Mouse (Mus musculus) limb, embryonic 10.5 days (tissue): ENCODE measurements around the gene Fam114a1. TPM values are rescaled to one million over a fixed set of nuclear protein-coding genes. Genes with fewer than 3 reads are reported as not detected.

Experiments used
- DNase-seq: peaks from one replicate; pipeline ENCODE4 v3.0.0-alpha.2; 2017; ENCODE audit warnings: low spot score
- H3K27ac ChIP-seq: fragments of 300-500 bp; sonication (generic); 2 replicates; pipeline ENCODE4 v1.5.1; 2016; ENCODE audit warnings: mild to moderate bottlenecking
- H3K27me3 ChIP-seq: fragments of 300-500 bp; sonication (generic); 2 replicates; pipeline ENCODE4 v1.6.1; 2016; ENCODE audit warnings: low read depth, mild to moderate bottlenecking; ENCODE audit not compliant: poor library complexity, severe bottlenecking
- H3K36me3 ChIP-seq: fragments of 300-500 bp; sonication (generic); 2 replicates; pipeline ENCODE4 v1.6.1; 2016; ENCODE audit warnings: mild to moderate bottlenecking, moderate library complexity
- H3K4me1 ChIP-seq: fragments of 300-500 bp; sonication (generic); 2 replicates; pipeline ENCODE4 v1.6.1; 2016
- H3K4me3 ChIP-seq: fragments of 300-500 bp; sonication (generic); 2 replicates; pipeline ENCODE4 v1.5.1; 2016; ENCODE audit warnings: mild to moderate bottlenecking, moderate library complexity
- H3K9me3 ChIP-seq: fragments of 300-500 bp; sonication (generic); replicated peaks from 2 replicates; pipeline ENCODE4 v1.6.1; 2016; ENCODE audit warnings: mild to moderate bottlenecking
- WGBS: fragments of 180-500 bp; shearing (Covaris S2); methylation state at CpG from one replicate; pipeline ENCODE4 v1.1.7; 2016; 5-methylcytosine and 5-hydroxymethylcytosine counted together
- polyA plus RNA-seq: library from polyadenylated mRNA; unstranded; fragments of >200 nt; fragmentation: Nextera tagmentation; extraction: Ambion mirVana; gene quantifications from 2 replicates; pipeline ENCODE4 v1.2.1, GENCODE M21; 2016

The Fam114a1 gene
- polyA plus RNA-seq, 1 experiment from 2014 or later: 18.3 TPM

DNA sequence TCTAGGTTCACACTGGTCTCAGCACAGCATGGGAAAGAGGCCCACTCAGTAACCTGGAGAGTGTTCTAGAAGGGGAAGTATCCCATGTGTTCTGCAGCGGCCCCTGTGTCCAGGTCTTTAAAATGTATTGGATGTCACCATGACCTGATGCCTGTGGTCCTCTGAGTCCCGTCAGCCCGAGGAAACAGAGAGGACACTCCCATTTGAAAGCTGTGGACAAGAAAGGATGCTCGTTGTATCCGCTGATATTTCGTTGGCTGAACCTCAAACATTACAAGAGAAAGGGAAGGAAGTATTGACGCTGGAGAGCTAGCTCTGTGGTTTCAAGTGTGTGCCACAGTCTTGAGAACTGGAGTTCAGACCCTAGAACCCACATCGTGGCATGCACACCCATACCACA, 49.2 kb downstream of the Fam114a1 start:
- H3K4me1 ChIP-seq: peaks cover 3% of the 10 kb centered on the region; the same call in 1 of the 2 replicates
- no peaks in the 10 kb centered on the region for H3K27me3 ChIP-seq
- H3K27ac ChIP-seq: no peak overlapping the region
- 85% methylated on average over 8 of the region's 8 CpGs for WGBS
- H3K36me3 ChIP-seq: peaks cover 19% of the 10 kb centered on the region
- DNase-seq: no peak
- no peaks in the 10 kb centered on the region for H3K9me3 ChIP-seq
- H3K4me3 ChIP-seq: no peak overlapping the region

- Histone ChIP-seq H3K4me1 (peaks cover 3% of the 10 kb centered on the region; the same call in 1 of the 2 replicates), H3K27ac (no peak overlapping the region), H3K36me3 (peaks cover 19% of the 10 kb centered on the region), H3K4me3 (no peak overlapping the region), H3K27me3 (no peaks in the 10 kb centered on the region), H3K9me3 (no peaks in the 10 kb centered on the region)
- no peak for DNase-seq
- 75% methylated on average over 7 of the region's 7 CpGs for WGBS
Observed at GRCm38 (mm10) chr5:65019823-65020222, 50.0 kb downstream of the Fam114a1 start.

DNA sequence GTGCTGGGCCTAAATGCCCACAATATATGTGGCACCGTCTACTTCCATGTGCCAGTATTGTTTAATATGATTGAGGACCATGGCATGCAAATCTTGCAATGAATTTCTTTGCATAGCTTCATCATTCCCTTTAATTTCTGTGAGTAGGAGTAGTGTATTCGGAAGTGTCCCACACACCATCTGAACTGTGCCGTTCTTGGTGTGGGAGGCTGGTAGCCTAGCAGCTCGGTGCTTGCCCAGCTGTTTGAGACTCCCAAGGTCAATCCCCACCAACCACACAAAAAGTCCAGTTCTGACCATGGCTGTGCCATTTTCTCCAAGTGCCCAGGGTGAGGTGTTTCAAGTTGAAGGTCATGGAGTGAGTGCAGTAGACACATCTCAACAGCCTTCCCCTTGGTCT, 52.1 kb downstream of the Fam114a1 start:
- Histone ChIP-seq H3K4me3 (no peak overlapping the region), H3K4me1 (peaks cover 9% of the 10 kb centered on the region; the same call in 1 of the 2 replicates), H3K9me3 (no peaks in the 10 kb centered on the region), H3K36me3 (peaks cover 17% of the 10 kb centered on the region), H3K27ac (no peak overlapping the region), H3K27me3 (no peaks in the 10 kb centered on the region)
- 90% methylated on average over 4 of the region's 4 CpGs for WGBS
- no peak for DNase-seq

GRCm38 (mm10) chr5:65024641-65025040, 54.8 kb downstream of the Fam114a1 start:
- Histone ChIP-seq H3K9me3 (no peaks in the 10 kb centered on the region), H3K27ac (no peak overlapping the region), H3K36me3 (peaks cover 17% of the 10 kb centered on the region), H3K27me3 (no peaks in the 10 kb centered on the region), H3K4me1 (peaks cover 13% of the 10 kb centered on the region), H3K4me3 (no peak overlapping the region)
- WGBS: 91% methylated on average over 2 of the region's 2 CpGs
- no peak for DNase-seq

- DNase-seq: no peak
- Histone ChIP-seq H3K4me1 (peaks cover 10% of the 10 kb centered on the region; the same call in 1 of the 2 replicates), H3K27ac (no peak overlapping the region), H3K36me3 (peaks cover 24% of the 10 kb centered on the region), H3K9me3 (no peaks in the 10 kb centered on the region), H3K4me3 (no peak overlapping the region), H3K27me3 (no peaks in the 10 kb centered on the region)
- WGBS: 46% methylated on average over 6 of the region's 6 CpGs
Observed at GRCm38 (mm10) chr5:65025916-65026315, 56.0 kb downstream of the Fam114a1 start.

- no peak overlapping the region for H3K4me3 ChIP-seq
- H3K4me1 ChIP-seq: peaks cover 10% of the 10 kb centered on the region; the same call in 1 of the 2 replicates
- peaks cover 26% of the 10 kb centered on the region for H3K36me3 ChIP-seq
- 83% methylated on average over 9 of the region's 9 CpGs for whole genome bisulfite sequencing
- H3K9me3 ChIP-seq: no peaks in the 10 kb centered on the region
- H3K27ac ChIP-seq: no peak overlapping the region
- DNase-seq: no peak
- H3K27me3 ChIP-seq: no peaks in the 10 kb centered on the region
Observed at GRCm38 (mm10) chr5:65026776-65027175, 56.9 kb downstream of the Fam114a1 start.

GRCm38 (mm10) chr5:65028019-65028418, 58.1 kb downstream of the Fam114a1 start:
- Histone ChIP-seq H3K9me3 (no peaks in the 10 kb centered on the region), H3K27ac (peak overlapping the region; percentile 56; the same call in 1 of the 2 replicates), H3K36me3 (peaks cover 16% of the 10 kb centered on the region), H3K4me3 (no peak overlapping the region), H3K4me1 (peaks cover 10% of the 10 kb centered on the region; the same call in 1 of the 2 replicates), H3K27me3 (no peaks in the 10 kb centered on the region)
- DNase-seq: no peak
- WGBS: 49% methylated on average over 9 of the region's 9 CpGs

DNA sequence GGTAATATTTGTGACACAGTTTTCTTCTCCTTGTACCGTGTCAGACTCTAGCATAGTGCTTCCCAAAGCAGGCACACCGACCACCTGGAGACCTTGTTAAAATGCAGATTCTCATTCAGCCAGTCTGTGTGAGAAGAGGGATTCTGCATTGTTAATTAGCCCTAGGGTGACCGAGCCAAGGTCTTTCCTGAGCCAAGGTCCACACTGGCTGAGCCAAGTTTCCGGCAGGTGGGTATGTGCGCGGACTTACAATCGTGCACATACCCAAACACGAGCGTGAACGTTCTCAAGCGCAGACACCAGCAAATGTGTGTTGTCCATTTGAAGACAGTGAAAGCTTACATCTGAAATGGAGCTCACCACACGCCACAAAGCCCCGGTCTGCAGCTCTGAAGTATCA, 66.7 kb downstream of the Fam114a1 start:
- Histone ChIP-seq H3K27me3 (no peaks in the 10 kb centered on the region), H3K9me3 (no peaks in the 10 kb centered on the region), H3K36me3 (peaks cover 3% of the 10 kb centered on the region; the same call in 1 of the 2 replicates), H3K4me3 (no peak overlapping the region), H3K4me1 (peaks cover 14% of the 10 kb centered on the region), H3K27ac (no peak overlapping the region)
- DNase-seq: no peak
- WGBS: 85% methylated on average over 13 of the region's 13 CpGs

DNA sequence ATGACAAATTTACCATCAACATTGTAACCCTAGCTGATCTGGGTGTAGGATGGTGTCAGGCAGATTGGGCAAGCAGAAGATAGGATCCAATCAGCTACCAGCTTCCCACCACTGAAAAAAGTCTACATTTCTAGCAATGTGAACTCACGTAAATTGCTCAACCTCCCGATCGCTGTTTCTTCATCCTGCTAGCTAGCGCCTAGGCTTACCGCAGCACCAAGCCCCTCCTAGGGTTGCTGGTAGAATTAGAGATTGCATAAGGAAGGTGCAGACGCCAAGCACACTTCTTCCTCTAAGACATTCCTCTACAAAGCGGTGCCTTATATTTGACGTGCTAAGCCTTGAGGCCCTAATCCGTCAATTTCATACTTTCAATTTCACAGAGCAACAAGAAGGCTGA, 68.4 kb downstream of the Fam114a1 start:
- Histone ChIP-seq H3K4me1 (peaks cover 14% of the 10 kb centered on the region), H3K27ac (no peak overlapping the region), H3K36me3 (no peaks in the 10 kb centered on the region; the same call in 1 of the 2 replicates), H3K9me3 (no peaks in the 10 kb centered on the region), H3K4me3 (no peak overlapping the region), H3K27me3 (no peaks in the 10 kb centered on the region)
- WGBS: 82% methylated on average over 9 of the region's 9 CpGs
- no peak for DNase-seq

DNA sequence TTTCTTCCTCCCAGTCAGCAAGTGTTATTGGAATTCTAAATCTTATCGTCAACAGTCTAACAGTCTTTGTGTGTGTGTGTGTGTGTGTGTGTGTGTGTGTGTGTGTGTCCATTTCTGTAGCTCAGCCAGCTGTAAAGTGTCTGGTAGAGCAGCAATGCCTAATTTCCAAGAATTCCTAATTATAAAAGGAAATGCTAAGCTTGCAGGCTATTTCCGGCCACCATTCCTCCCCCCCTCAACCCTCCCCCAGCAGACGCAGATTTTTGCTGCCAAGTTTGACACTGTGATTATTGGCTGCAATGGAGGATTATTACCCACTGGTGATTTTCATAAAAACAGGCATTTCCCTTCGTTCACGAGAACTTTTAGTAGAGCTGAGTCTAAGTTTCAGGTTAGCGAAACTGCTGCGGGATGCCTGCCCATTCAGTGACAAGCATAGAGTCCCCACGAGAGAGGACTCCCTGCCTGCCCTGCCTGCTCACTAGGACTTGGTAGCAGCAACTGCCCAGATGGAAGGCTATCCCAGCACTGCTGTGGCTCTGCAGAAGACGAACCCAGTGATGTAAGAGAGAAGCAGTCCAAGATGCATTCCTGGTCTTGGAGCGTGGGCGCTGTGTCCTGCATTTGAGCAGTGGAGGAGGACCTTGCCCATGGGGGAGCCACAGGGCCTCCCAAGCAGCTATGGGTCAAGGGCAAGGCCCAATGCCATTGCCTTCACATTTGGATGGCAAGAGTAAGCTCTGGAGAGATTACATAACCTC, 69.1 kb downstream of the Fam114a1 start:
- peaks cover 14% of the 10 kb centered on the region for H3K4me1 ChIP-seq
- no peak overlapping the region for H3K4me3 ChIP-seq
- no peaks in the 10 kb centered on the region for H3K9me3 ChIP-seq
- no peak for DNase-seq
- H3K36me3 ChIP-seq: no peaks in the 10 kb centered on the region; the same call in 1 of the 2 replicates
- WGBS: 83% methylated on average over 11 of the region's 11 CpGs
- H3K27ac ChIP-seq: peak overlapping the region; percentile 57; the same call in 1 of the 2 replicates
- H3K27me3 ChIP-seq: no peaks in the 10 kb centered on the region

DNA sequence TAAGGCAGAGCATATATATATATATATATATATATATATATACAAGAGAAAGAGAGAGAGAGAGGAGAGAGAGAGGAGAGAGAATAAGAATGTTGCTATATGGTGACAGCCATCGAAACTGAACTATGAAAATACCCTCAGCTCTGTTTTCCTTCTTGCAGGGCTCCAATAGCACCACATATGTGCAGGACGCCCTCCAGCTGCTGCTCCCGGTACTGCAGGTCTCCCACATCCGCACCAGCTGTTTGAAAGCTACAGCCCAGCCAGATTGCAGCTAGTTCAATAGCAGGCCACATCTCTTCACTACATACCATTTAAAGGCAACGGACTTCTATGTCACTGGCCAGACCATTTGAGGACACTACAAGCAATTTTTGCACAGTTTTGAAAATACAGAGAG, 70.6 kb downstream of the Fam114a1 start:
- no peak for DNase-seq
- H3K4me1 ChIP-seq: peaks cover 14% of the 10 kb centered on the region
- no peaks in the 10 kb centered on the region; the same call in 1 of the 2 replicates for H3K36me3 ChIP-seq
- no peak overlapping the region for H3K27ac ChIP-seq
- no peaks in the 10 kb centered on the region for H3K9me3 ChIP-seq
- H3K27me3 ChIP-seq: no peaks in the 10 kb centered on the region
- H3K4me3 ChIP-seq: no peak overlapping the region
- 68% methylated on average over 5 of the region's 5 CpGs for WGBS

DNA sequence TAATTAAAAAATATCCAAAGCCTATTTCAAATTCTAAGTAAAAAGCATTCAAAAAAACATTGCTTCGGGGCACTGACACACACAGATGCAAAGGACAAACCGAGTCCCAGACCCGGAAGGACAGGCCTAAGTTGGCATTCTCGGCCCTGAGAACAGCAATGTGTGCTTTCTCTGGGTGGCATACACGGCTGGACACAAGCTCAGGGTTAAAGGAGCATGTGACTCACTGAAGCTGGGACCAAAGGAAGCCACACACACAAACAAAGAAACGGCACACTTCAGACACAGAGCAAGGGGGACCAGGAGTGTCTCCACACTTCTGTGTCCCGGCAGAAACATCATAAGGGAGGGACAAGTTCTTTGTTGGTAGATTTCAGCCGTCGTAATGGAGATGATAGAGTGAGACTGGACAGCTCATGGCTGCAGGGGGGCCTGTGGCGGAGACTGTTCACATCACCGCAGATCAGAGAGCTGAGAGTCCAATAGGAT, 73.6 kb downstream of the Fam114a1 start:
- H3K9me3 ChIP-seq: no peaks in the 10 kb centered on the region
- DNase-seq: no peak
- WGBS: 80% methylated on average over 11 of the region's 11 CpGs

GRCm38 (mm10) chr5:65045642-65046370, 75.9 kb downstream of the Fam114a1 start:
- DNase-seq: no peak
- Histone ChIP-seq H3K4me3 (no peak overlapping the region), H3K27me3 (no peaks in the 10 kb centered on the region), H3K36me3 (no peaks in the 10 kb centered on the region), H3K4me1 (peaks cover 11% of the 10 kb centered on the region), H3K9me3 (no peaks in the 10 kb centered on the region), H3K27ac (no peak overlapping the region)
- WGBS: 92% methylated on average over 6 of the region's 6 CpGs

More for the DNA sequence above, 73.6 kb downstream of the Fam114a1 start:
- Histone ChIP-seq H3K4me1 (peaks cover 22% of the 10 kb centered on the region), H3K4me3 (no peak overlapping the region), H3K27ac (no peak overlapping the region), H3K36me3 (no peaks in the 10 kb centered on the region), H3K27me3 (no peaks in the 10 kb centered on the region)
